Mouse (Mus musculus): ENCODE data around the gene Plcb3.

DNA sequence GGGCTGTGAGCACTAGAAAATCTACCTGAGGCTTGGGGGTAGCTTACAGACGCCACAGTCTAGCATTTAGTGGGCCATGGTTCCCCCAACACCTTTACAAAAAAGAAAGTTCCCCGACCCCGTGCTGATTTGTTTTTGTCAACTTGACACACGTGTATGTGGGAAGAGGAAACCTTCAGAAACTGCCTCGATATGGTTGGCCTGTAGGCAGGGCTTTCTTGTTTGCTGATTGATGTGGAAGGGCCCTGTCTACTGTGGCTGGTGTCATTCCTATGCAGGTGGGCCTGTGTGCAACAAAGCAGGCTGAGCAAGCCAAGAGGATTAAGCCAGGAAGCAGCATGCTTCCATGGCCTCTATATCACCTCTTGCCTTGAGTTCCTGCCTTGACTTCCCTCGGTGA is 63.2 kb downstream of the Plcb3 start:
- no peak for TF ChIP-seq CTCF (IDR thresholded peaks at IDR 0.05; ENCODE audit: borderline replicate concordance, control insufficient read depth, extremely low read depth, insufficient read depth, low read length, poor library complexity)
- no peak for TF ChIP-seq POLR2A (IDR thresholded peaks at IDR 0.05; ENCODE audit: control insufficient read depth, extremely low read depth, insufficient read depth, low read length, poor library complexity)

All from thymus, adult 2 months (tissue).